Mouse (Mus musculus) cortical plate, adult 2 months (tissue): ENCODE measurements at regions not wholly inside any gene's neighbourhood (a gene's known extent, or its start where the extent isn't known, plus 50 kb on each side); places are given as distances from the start of the nearest gene placed in this dataset.

Experiments
- CTCF ChIP-seq: fragments of 200-500 bp; IDR thresholded peaks from 2 replicates; pipeline ENCODE4 v1.5.1; 2011; ENCODE audit warnings: mild to moderate bottlenecking, control low read depth, low read length; ENCODE audit not compliant: insufficient read depth; ENCODE audit errors: extremely low read depth
- POLR2A ChIP-seq: fragments of 200-500 bp; IDR thresholded peaks from 2 replicates; pipeline ENCODE4 v1.6.1; 2011; ENCODE audit warnings: mild to moderate bottlenecking, low read length, control low read depth; ENCODE audit not compliant: insufficient read depth; ENCODE audit errors: extremely low read depth

GRCm38 (mm10) chr10:97241476-97241875 lies 237.9 kb upstream of the Dcn start:
- TF ChIP-seq POLR2A (no peak), CTCF (no peak)
